Mouse (Mus musculus) myocyte (in vitro differentiated cells): ENCODE measurements around the gene Mcl1. TPM values are rescaled to one million over a fixed set of nuclear protein-coding genes. Genes with fewer than 3 reads are reported as not detected.

Source experiments
- H3K27me3 ChIP-seq: one replicate; pipeline ENCODE4 v1.6.1; 2011; ENCODE audit not compliant: control insufficient read depth, insufficient read depth, insufficient read length
- H3K36me3 ChIP-seq: one replicate; pipeline ENCODE4 v1.6.1; 2011; ENCODE audit not compliant: control insufficient read depth, insufficient read depth
- H3K4me2 ChIP-seq: one replicate; pipeline ENCODE4 v1.6.1; 2011; ENCODE audit warnings: low read depth, control low read depth
- H3K4me3 ChIP-seq: one replicate; pipeline ENCODE4 v1.5.1; 2011; ENCODE audit warnings: mild to moderate bottlenecking, control low read depth, moderate library complexity
- H3K79me2 ChIP-seq: one replicate; pipeline ENCODE4 v1.6.1; 2011; ENCODE audit not compliant: control insufficient read depth, insufficient read depth
- H3ac ChIP-seq: one replicate; pipeline ENCODE4 v1.6.1; 2011; ENCODE audit not compliant: control insufficient read depth, insufficient read length
- CEBPB ChIP-seq: IDR thresholded peaks from 2 replicates; pipeline ENCODE4 v1.6.1; 2011; ENCODE audit warnings: mild to moderate bottlenecking, moderate library complexity; ENCODE audit not compliant: poor library complexity, insufficient read depth, severe bottlenecking
- E2F4 ChIP-seq: IDR thresholded peaks from one replicate; pipeline ENCODE4 v1.6.1; 2011; ENCODE audit warnings: mild to moderate bottlenecking, control low read depth, moderate library complexity; ENCODE audit not compliant: insufficient read depth
- MAX ChIP-seq: IDR thresholded peaks from one replicate; pipeline ENCODE4 v1.6.1; 2011; ENCODE audit warnings: low read depth, mild to moderate bottlenecking, control low read depth
- MYOD1 ChIP-seq, 3 experiments: IDR thresholded peaks; one replicate each; pipeline ENCODE4 v1.6.1; 2011; ENCODE audit warnings: control low read depth in 2 of 3, low read depth in 2 of 3, mild to moderate bottlenecking in 2 of 3, moderate library complexity in 1 of 3; ENCODE audit not compliant: insufficient read length in 2 of 3, control insufficient read depth in 1 of 3
- MYOG ChIP-seq, 3 experiments: IDR thresholded peaks; one replicate each; pipeline ENCODE4 v1.6.1; 2011; ENCODE audit warnings: control low read depth in 2 of 3, low read depth in 2 of 3, mild to moderate bottlenecking in 2 of 3; ENCODE audit not compliant: insufficient read length in 2 of 3, control insufficient read depth in 1 of 3, insufficient read depth in 1 of 3
- POLR2A ChIP-seq: IDR thresholded peaks from one replicate; pipeline ENCODE4 v1.6.1; 2011; ENCODE audit warnings: low read depth, mild to moderate bottlenecking, control low read depth, moderate library complexity; ENCODE audit not compliant: insufficient read length
- POLR2AphosphoS2 ChIP-seq: IDR thresholded peaks from one replicate; pipeline ENCODE4 v1.6.1; 2011; ENCODE audit warnings: low read depth, control low read depth; ENCODE audit not compliant: insufficient read length
- REST ChIP-seq: IDR thresholded peaks from one replicate; pipeline ENCODE4 v1.6.1; 2011; ENCODE audit warnings: mild to moderate bottlenecking, control low read depth, moderate library complexity; ENCODE audit not compliant: insufficient read depth, insufficient read length
- SRF ChIP-seq: IDR thresholded peaks from one replicate; pipeline ENCODE4 v1.6.1; 2011; ENCODE audit warnings: low read depth; ENCODE audit not compliant: control insufficient read depth, insufficient read length
- TCF12 ChIP-seq: IDR thresholded peaks from one replicate; pipeline ENCODE4 v1.6.1; 2011; ENCODE audit warnings: mild to moderate bottlenecking, control low read depth; ENCODE audit not compliant: poor library complexity, insufficient read depth, severe bottlenecking
- TCF3 ChIP-seq: IDR thresholded peaks from one replicate; pipeline ENCODE4 v1.6.1; 2011; ENCODE audit warnings: low read depth, control low read depth; ENCODE audit not compliant: insufficient read length
- USF1 ChIP-seq: IDR thresholded peaks from one replicate; pipeline ENCODE4 v1.6.1; 2011; ENCODE audit warnings: low read depth, mild to moderate bottlenecking, control low read depth, moderate library complexity
- polyA plus RNA-seq: library from polyadenylated mRNA; unstranded; fragments of >200 nt; fragmentation: generic; extraction: Trizol; gene quantifications from one replicate; pipeline ENCODE4 v1.2.1, GENCODE M21; 2012; ENCODE audit warnings: missing spikeins

The Mcl1 gene
- polyA plus RNA-seq, 1 experiment: 51.6 TPM

- no peak overlapping the region for H3ac ChIP-seq
- TF ChIP-seq CEBPB: no peak
- TF ChIP-seq MYOD1 (IDR thresholded peaks at IDR 0.05; ENCODE audit: control insufficient read depth in 1 of 3, insufficient read length in 2 of 3, low read depth in 2 of 3): no peak
- no peak for TF ChIP-seq TCF12
- no peak for TF ChIP-seq MAX
- TF ChIP-seq POLR2AphosphoS2: no peak
- no peak for TF ChIP-seq MYOG (IDR thresholded peaks at IDR 0.05; ENCODE audit: control insufficient read depth in 1 of 3, insufficient read depth in 1 of 3, insufficient read length in 2 of 3, low read depth in 2 of 3)
- TF ChIP-seq POLR2A: no peak
- no peak for TF ChIP-seq TCF3
- TF ChIP-seq REST: no peak
- TF ChIP-seq SRF: no peak
- no peak for TF ChIP-seq USF1
- TF ChIP-seq E2F4: no peak
- H3K79me2 ChIP-seq: no peaks in the 10 kb centered on the region
- H3K4me2 ChIP-seq: no peak overlapping the region
- no peaks in the 10 kb centered on the region for H3K27me3 ChIP-seq
- H3K4me3 ChIP-seq: no peak overlapping the region
- no peaks in the 10 kb centered on the region for H3K36me3 ChIP-seq
These were observed 13.0 kb upstream of the Mcl1 start for GRCm38 (mm10) chr3:95645313-95646235.

GRCm38 (mm10) chr3:95648016-95648415 lies 10.6 kb upstream of the Mcl1 start:
- Histone ChIP-seq H3K4me2 (peak overlapping the region; percentile 5), H3K27me3 (no peaks in the 10 kb centered on the region), H3K4me3 (no peak overlapping the region), H3ac (no peak overlapping the region), H3K36me3 (no peaks in the 10 kb centered on the region), H3K79me2 (no peaks in the 10 kb centered on the region)
- TF ChIP-seq SRF (no peak), USF1 (no peak), CEBPB (no peak), MAX (no peak), TCF12 (no peak), POLR2AphosphoS2 (no peak), TCF3 (no peak), POLR2A (no peak), MYOD1 (IDR thresholded peaks at IDR 0.05; ENCODE audit: control insufficient read depth in 1 of 3, insufficient read length in 2 of 3, low read depth in 2 of 3) (no peak), REST (no peak)

- no peaks in the 10 kb centered on the region for H3K27me3 ChIP-seq
- peak overlapping the region; percentile 53 for H3K4me2 ChIP-seq
- H3K36me3 ChIP-seq: no peaks in the 10 kb centered on the region
- TF ChIP-seq E2F4: no peak
- no peak for TF ChIP-seq SRF
- TF ChIP-seq POLR2AphosphoS2: no peak
- no peak for TF ChIP-seq TCF12
- TF ChIP-seq POLR2A: no peak
- no peaks in the 10 kb centered on the region for H3K79me2 ChIP-seq
- H3K4me3 ChIP-seq: no peak overlapping the region
- H3ac ChIP-seq: no peak overlapping the region
These were observed 8.1 kb upstream of the Mcl1 start for GRCm38 (mm10) chr3:95650276-95651032.

DNA sequence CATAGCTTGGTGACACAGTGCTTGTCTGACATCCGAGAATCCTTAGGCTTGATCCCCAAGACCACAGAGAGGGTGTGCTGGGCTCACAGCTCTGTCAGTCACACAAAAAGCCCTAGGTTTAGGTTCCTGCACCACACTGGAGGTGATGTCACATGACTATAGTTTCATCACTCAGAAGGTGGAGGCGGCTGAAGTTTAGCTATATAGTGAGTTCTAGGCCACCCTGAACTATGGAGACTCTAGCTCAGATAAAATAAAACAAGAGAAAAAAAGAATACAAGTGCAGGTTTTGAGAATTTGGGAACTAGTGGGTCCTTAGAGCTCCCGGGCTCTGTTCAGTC lies 7.6 kb upstream of the Mcl1 start:
- H3K27me3 ChIP-seq: no peaks in the 10 kb centered on the region
- no peak overlapping the region for H3ac ChIP-seq
- H3K4me3 ChIP-seq: no peak overlapping the region
- H3K36me3 ChIP-seq: no peaks in the 10 kb centered on the region
- TF ChIP-seq TCF3 (no peak), POLR2A (no peak), USF1 (peak; percentile 39), MAX (no peak), POLR2AphosphoS2 (peak; percentile 22), SRF (no peak)
- H3K79me2 ChIP-seq: no peaks in the 10 kb centered on the region
- H3K4me2 ChIP-seq: peak overlapping the region; percentile 53
